Mouse (Mus musculus) liver, embryonic 14.5 days (tissue): ENCODE data around the gene Zfp708. TPM values are rescaled to one million over a fixed set of nuclear protein-coding genes. Genes with fewer than 3 reads are reported as not detected.

Experiments used
- ATAC-seq: fragments of 200-750 bp; cut with Nextera tagmentation; 2 replicates; pipeline ENCODE4 v1.8.0; 2017; ENCODE audit warnings: moderate number of reproducible peaks, mild to moderate bottlenecking, moderate library complexity; ENCODE audit not compliant: insufficient read depth
- DNase-seq, 3 experiments: peaks; one replicate each; pipeline ENCODE4 v3.0.0-alpha.2; 2012 to 2013; ENCODE audit warnings: low read depth in 3 of 3, low spot score in 3 of 3
- H3K27ac ChIP-seq: fragments of 300-500 bp; sonication (generic); 2 replicates; pipeline ENCODE4 v1.5.1; 2014; ENCODE audit warnings: moderate library complexity, mild to moderate bottlenecking, control low read depth, inconsistent platforms
- H3K27me3 ChIP-seq: fragments of 300-500 bp; sonication (generic); 2 replicates; pipeline ENCODE4 v1.6.1; 2014; ENCODE audit warnings: mild to moderate bottlenecking, low read length, moderate library complexity; ENCODE audit not compliant: control insufficient read depth, insufficient read depth
- H3K36me3 ChIP-seq: fragments of 300-500 bp; sonication (generic); replicated peaks from 2 replicates; pipeline ENCODE4 v1.6.1; 2014; ENCODE audit warnings: low read depth; ENCODE audit not compliant: control insufficient read depth, insufficient read depth
- H3K4me1 ChIP-seq, 2 experiments: fragments of 200-500 bp in 1 of 2; fragments of 300-500 bp in 1 of 2; sonication (generic) in 1 of 2; replicated peaks; 2 replicates each; pipeline ENCODE4 v1.6.1; 2012 to 2014; ENCODE audit warnings: antibody characterized with exemption in 1 of 2, inconsistent platforms in 1 of 2, low read length in 1 of 2; ENCODE audit not compliant: control insufficient read depth in 2 of 2, insufficient read depth in 2 of 2
- H3K4me2 ChIP-seq: fragments of 300-500 bp; sonication (generic); 2 replicates; pipeline ENCODE4 v1.6.1; 2014; ENCODE audit warnings: low read depth, mild to moderate bottlenecking, control low read depth, moderate library complexity
- H3K4me3 ChIP-seq, 2 experiments: fragments of 200-500 bp in 1 of 2; fragments of 300-500 bp in 1 of 2; sonication (generic) in 1 of 2; 2 replicates each; pipeline ENCODE4 v1.5.1; 2012 to 2014; ENCODE audit warnings: low read depth in 2 of 2, low read length in 2 of 2, mild to moderate bottlenecking in 2 of 2, control low read depth in 1 of 2, inconsistent platforms in 1 of 2, moderate library complexity in 1 of 2; ENCODE audit not compliant: insufficient read depth in 1 of 2
- H3K9ac ChIP-seq: fragments of 300-500 bp; sonication (generic); replicated peaks from 2 replicates; pipeline ENCODE4 v1.6.1; 2014; ENCODE audit warnings: mild to moderate bottlenecking, control low read depth, moderate library complexity
- H3K9me3 ChIP-seq: fragments of 300-500 bp; sonication (generic); 2 replicates; pipeline ENCODE4 v1.6.1; 2016; ENCODE audit warnings: low read length, mixed read lengths; ENCODE audit not compliant: control insufficient read depth
- CTCF ChIP-seq: IDR thresholded peaks from 2 replicates; pipeline ENCODE4 v1.5.1; 2016; ENCODE audit warnings: antibody characterized with exemption, low read depth, control low read depth
- EP300 ChIP-seq: IDR thresholded peaks from 2 replicates; pipeline ENCODE4 v1.6.1; 2016; ENCODE audit warnings: antibody characterized with exemption, low read depth
- WGBS: fragments of 180-500 bp; shearing (Covaris S2); extraction: QIAGEN DNeasy Blood & Tissue Kit; methylation state at CpG from one replicate; pipeline ENCODE4 v1.1.7; 2014; ENCODE audit not compliant: insufficient replicate concordance; 5-methylcytosine and 5-hydroxymethylcytosine counted together
- polyA plus RNA-seq, 2 experiments: library from polyadenylated mRNA; depleted of rRNA in 1 of 2; stranded (reverse) in 1 of 2; unstranded in 1 of 2; fragments of >200 nt; fragmentation: Nextera tagmentation in 1 of 2; extraction: Ambion mirVana in 1 of 2; gene quantifications; 2 replicates each; pipeline versions ENCODE4 v1.2.1 to v1.2.3; 2012 to 2014

Gene Zfp708
- polyA plus RNA-seq, 2 experiments = 0.63 to 0.96 TPM

GRCm38 (mm10) chr13:67065386-67065785 is 32.4 kb downstream of the Zfp708 start:
- DNase-seq (no peak), ATAC-seq (no peak)
- no peak overlapping the region for H3K9ac ChIP-seq
- no peak for TF ChIP-seq EP300
- no peak for TF ChIP-seq CTCF
- peaks cover 0 to under 1% of the 10 kb centered on the region in 2 experiments; a peak in 2 of 4 replicates for H3K4me1 ChIP-seq
- H3K4me2 ChIP-seq = no peak overlapping the region
- H3K27me3 ChIP-seq = no peaks in the 10 kb centered on the region
- 83% methylated on average over 8 of the region's 8 CpGs for WGBS
- H3K27ac ChIP-seq = no peak overlapping the region
- H3K36me3 ChIP-seq = peaks cover 4% of the 10 kb centered on the region
- H3K4me3 ChIP-seq = no peak overlapping the region
- H3K9me3 ChIP-seq = peaks cover 2% of the 10 kb centered on the region; the same call in 1 of the 2 replicates

- Histone ChIP-seq H3K9me3 (no peaks in the 10 kb centered on the region), H3K4me3 (no peak overlapping the region), H3K9ac (no peak overlapping the region), H3K4me2 (no peak overlapping the region), H3K27ac (no peak overlapping the region), H3K36me3 (no peaks in the 10 kb centered on the region), H3K27me3 (no peaks in the 10 kb centered on the region), H3K4me1 (peaks cover 2 to 4% of the 10 kb centered on the region in 2 experiments; a peak in 3 of 4 replicates)
- no peak for DNase-seq
- TF ChIP-seq CTCF (no peak), EP300 (no peak)
- ATAC-seq = no peak
- 55% methylated on average over 7 of the region's 7 CpGs for WGBS
Observed at GRCm38 (mm10) chr13:67062427-67062826, 35.3 kb downstream of the Zfp708 start.

GRCm38 (mm10) chr13:67060786-67061358 is 36.9 kb downstream of the Zfp708 start, which contains the start of gene Zfp712:
Gene Zfp712 (minus strand): TSS chr13:67061170.
- no peak for TF ChIP-seq EP300
- peak; percentile 32; the same call in 1 of the 2 replicates for TF ChIP-seq CTCF
- Histone ChIP-seq H3K9me3 (no peaks in the 10 kb centered on the region), H3K4me3 (peak within 1 kb of the TSS; percentile 85 to 97), H3K27ac (peak within 1 kb of the TSS; percentile 81), H3K4me1 (peaks cover 2 to 4% of the 10 kb centered on the region in 2 experiments; a peak in 3 of 4 replicates), H3K9ac (peak within 1 kb of the TSS; percentile 79), H3K27me3 (no peaks in the 10 kb centered on the region), H3K36me3 (no peaks in the 10 kb centered on the region), H3K4me2 (peak within 1 kb of the TSS; percentile 91)
- DNase-seq = peak; percentile 77 to 84 (median 77)
- under 1% methylated on average over 27 of the region's 27 CpGs for WGBS
- ATAC-seq = peak; percentile 99

GRCm38 (mm10) chr13:67060161-67060785 is 37.5 kb downstream of the Zfp708 start:
- H3K27ac ChIP-seq = peak overlapping the region; percentile 81
- peak overlapping the region; percentile 91 for H3K4me2 ChIP-seq
- no peaks in the 10 kb centered on the region for H3K36me3 ChIP-seq
- H3K9ac ChIP-seq = peak overlapping the region; percentile 79
- no peaks in the 10 kb centered on the region for H3K9me3 ChIP-seq
- peaks cover 2 to 4% of the 10 kb centered on the region in 2 experiments; a peak in 3 of 4 replicates for H3K4me1 ChIP-seq
- ATAC-seq (peak; percentile 44), DNase-seq (peak in 2 of 3 experiments; percentile 25 to 31)
- no peaks in the 10 kb centered on the region for H3K27me3 ChIP-seq
- peak overlapping the region; percentile 85 to 97 for H3K4me3 ChIP-seq
- 4% methylated on average over 12 of the region's 12 CpGs for WGBS
- TF ChIP-seq EP300 = no peak
- no peak for TF ChIP-seq CTCF

Other genes starting within 250 kb of the Zfp708 start
- gene Gm10767, start 193.1 kb downstream of the Zfp708 start, polyA plus RNA-seq (2012; rRNA removed) = 0.15 and 0.23 TPM in 2 replicates
- gene Gm10767, start 193.1 kb downstream of the Zfp708 start, polyA plus RNA-seq (2014; fragmentation: Nextera tagmentation; extraction: Ambion mirVana) = 0.23 and 0.27 TPM in 2 replicates
- 0.22 and 0.28 TPM in 2 replicates for gene Zfp712, start 36.8 kb downstream of the Zfp708 start, polyA plus RNA-seq (2012; rRNA removed)
- gene Zfp712, start 36.8 kb downstream of the Zfp708 start, polyA plus RNA-seq (2014; fragmentation: Nextera tagmentation; extraction: Ambion mirVana) = 0.82 and 1.0 TPM in 2 replicates
- gene Gm28557, start 10.6 kb upstream of the Zfp708 start, polyA plus RNA-seq (2012; rRNA removed) = 1.8 and 3.1 TPM in 2 replicates
- 1.3 TPM in 2 replicates for gene Gm28557, start 10.6 kb upstream of the Zfp708 start, polyA plus RNA-seq (2014; fragmentation: Nextera tagmentation; extraction: Ambion mirVana)
- 0.13 and 0.20 TPM in 2 replicates for gene Rslcan18, start 18.3 kb upstream of the Zfp708 start, polyA plus RNA-seq (2012; rRNA removed)
- 0.11 and 0.15 TPM in 2 replicates for gene Rslcan18, start 18.3 kb upstream of the Zfp708 start, polyA plus RNA-seq (2014; fragmentation: Nextera tagmentation; extraction: Ambion mirVana)
- gene Zfp759, start 23.7 kb upstream of the Zfp708 start, polyA plus RNA-seq (2012; rRNA removed) = 0.14 and 0.33 TPM in 2 replicates
- 0.38 and 0.56 TPM in 2 replicates for gene Zfp759, start 23.7 kb upstream of the Zfp708 start, polyA plus RNA-seq (2014; fragmentation: Nextera tagmentation; extraction: Ambion mirVana)
- gene Rsl1, start 75.2 kb upstream of the Zfp708 start, polyA plus RNA-seq (2012; rRNA removed) = 0.89 and 1.1 TPM in 2 replicates
- 0.82 and 1.5 TPM in 2 replicates for gene Rsl1, start 75.2 kb upstream of the Zfp708 start, polyA plus RNA-seq (2014; fragmentation: Nextera tagmentation; extraction: Ambion mirVana)
- 0.17 and 0.18 TPM in 2 replicates for gene Zfp455, start 96.5 kb upstream of the Zfp708 start, polyA plus RNA-seq (2012; rRNA removed)
- 0.27 TPM in 2 replicates for gene Zfp455, start 96.5 kb upstream of the Zfp708 start, polyA plus RNA-seq (2014; fragmentation: Nextera tagmentation; extraction: Ambion mirVana)
- 0.27 and 0.49 TPM in 2 replicates for gene Zfp458, start 180.5 kb upstream of the Zfp708 start, polyA plus RNA-seq (2012; rRNA removed)
- gene Zfp458, start 180.5 kb upstream of the Zfp708 start, polyA plus RNA-seq (2014; fragmentation: Nextera tagmentation; extraction: Ambion mirVana) = 0.28 and 0.34 TPM in 2 replicates
- gene Zfp457, start 208.5 kb upstream of the Zfp708 start, polyA plus RNA-seq (2012; rRNA removed) = 0.42 and 0.44 TPM in 2 replicates
- gene Zfp457, start 208.5 kb upstream of the Zfp708 start, polyA plus RNA-seq (2014; fragmentation: Nextera tagmentation; extraction: Ambion mirVana) = 0.24 TPM in 1 of 2 replicates, not detected in the other
- gene Zfp595, start 234.6 kb upstream of the Zfp708 start, polyA plus RNA-seq (2012; rRNA removed) = 0.79 and 1.3 TPM in 2 replicates
- gene Zfp595, start 234.6 kb upstream of the Zfp708 start, polyA plus RNA-seq (2014; fragmentation: Nextera tagmentation; extraction: Ambion mirVana) = 1.1 TPM in 2 replicates